ENCODE assay signal across 27 mouse cellular contexts in genomic region chr13:42351675-42352074, GRCm38 (mm10). TPM values are rescaled to one million over a fixed set of nuclear protein-coding genes. Genes with fewer than 3 reads are reported as not detected.
A peak's percentile ranks its signal among the peaks of the same experiment; 100 is the strongest.
DNase-seq lines count a peak whose midpoint lies in the region; ATAC-seq and TF ChIP-seq lines count a peak whose summit lies in the region.
"Had no signal": no experiment of that assay in that cellular context is flagged by ENCODE, and none has a peak within 500 bp of the region (broad histone marks: within the 10 kb centered on the region; RNA-seq: fewer than 3 reads in every experiment).

No protein-coding gene starts in this region.

- H3K9me3 ChIP-seq in intestine, embryonic 16.5 days (ENCODE audit: control insufficient read depth, low read length): no peaks in the 10 kb centered on the region
- H3K9me3 ChIP-seq in intestine, embryonic 15.5 days: no peaks in the 10 kb centered on the region
- H3K9me3 ChIP-seq in CH12.LX (replicated peaks; ENCODE audit: low read length): peaks cover 3% of the 10 kb centered on the region
- H3K9me3 ChIP-seq in kidney, embryonic 14.5 days (ENCODE audit: control insufficient read depth, low read length): no peaks in the 10 kb centered on the region
- no peaks in the 10 kb centered on the region for H3K9me3 ChIP-seq in lung, postnatal 0 days (ENCODE audit: low read length)
- H3K9me3 ChIP-seq: forebrain, embryonic 10.5 days; forebrain, embryonic 13.5 days; heart, embryonic 12.5 days; heart, embryonic 15.5 days; hindbrain, embryonic 10.5 days; hindbrain, embryonic 13.5 days had no signal

- no peak overlapping the region for H3K4me3 ChIP-seq in intestine, embryonic 16.5 days (ENCODE audit: low read length)
- no peak overlapping the region for H3K4me3 ChIP-seq in intestine, embryonic 15.5 days (replicated peaks)
- peak overlapping the region in 2 of 3 experiments; percentile 10 to 11 for H3K4me3 ChIP-seq in CH12.LX (replicated peaks in 1 of 3; ENCODE audit: low read depth in 2 of 3, low read length in 2 of 3, poor library complexity in 1 of 3)
- no peak overlapping the region for H3K4me3 ChIP-seq in kidney, embryonic 14.5 days (ENCODE audit: low read length)
- no peak overlapping the region for H3K4me3 ChIP-seq in lung, postnatal 0 days (ENCODE audit: low read depth, low read length)
- H3K4me3 ChIP-seq: forebrain, embryonic 10.5 days; forebrain, embryonic 13.5 days; heart, embryonic 12.5 days; heart, embryonic 15.5 days; hindbrain, embryonic 10.5 days; hindbrain, embryonic 13.5 days had no signal

- peaks cover 5% of the 10 kb centered on the region for H3K4me1 ChIP-seq in intestine, embryonic 16.5 days (ENCODE audit: control insufficient read depth, insufficient read depth, low read length)
- no peaks in the 10 kb centered on the region for H3K4me1 ChIP-seq in intestine, embryonic 15.5 days (replicated peaks)
- peaks cover 4 to 6% of the 10 kb centered on the region in 2 experiments; a peak in 3 of 4 replicates for H3K4me1 ChIP-seq in CH12.LX (ENCODE audit: control insufficient read depth in 1 of 2, insufficient read depth in 2 of 2)
- H3K4me1 ChIP-seq in kidney, embryonic 14.5 days (ENCODE audit: control insufficient read depth, insufficient read depth, low read length): 0 out of 2 replicates have a peak, but pooled peaks cover 3% of the 10 kb centered on the region
- H3K4me1 ChIP-seq in lung, postnatal 0 days (ENCODE audit: insufficient read depth, low read depth, low read length): no peaks in the 10 kb centered on the region
- H3K4me1 ChIP-seq: forebrain, embryonic 13.5 days; heart, embryonic 12.5 days; heart, embryonic 15.5 days had no signal

- TF ChIP-seq EP300 in CH12.LX (IDR thresholded peaks at IDR 0.05; ENCODE audit: low read length): no peak
- TF ChIP-seq EP300 in lung, postnatal 0 days (IDR thresholded peaks at IDR 0.05): no peak

- no peaks in the 10 kb centered on the region for H3K79me2 ChIP-seq in CH12.LX (replicated peaks; ENCODE audit: control insufficient read depth, extremely low read depth, insufficient read depth, poor library complexity, severe bottlenecking)

- no peaks in the 10 kb centered on the region for H3K36me3 ChIP-seq in intestine, embryonic 16.5 days (ENCODE audit: control insufficient read depth, insufficient read depth, low read length)
- H3K36me3 ChIP-seq in intestine, embryonic 15.5 days: no peaks in the 10 kb centered on the region
- no peaks in the 10 kb centered on the region for H3K36me3 ChIP-seq in CH12.LX (replicated peaks in 1 of 2; ENCODE audit: control insufficient read depth in 1 of 2, insufficient read depth in 1 of 2, low read length in 1 of 2)
- H3K36me3 ChIP-seq in kidney, embryonic 14.5 days (ENCODE audit: control insufficient read depth, insufficient read depth, low read length): no peaks in the 10 kb centered on the region
- no peaks in the 10 kb centered on the region for H3K36me3 ChIP-seq in lung, postnatal 0 days (ENCODE audit: insufficient read depth, low read length)
- H3K36me3 ChIP-seq: forebrain, embryonic 10.5 days; heart, embryonic 12.5 days; heart, embryonic 15.5 days; hindbrain, embryonic 10.5 days; hindbrain, embryonic 13.5 days had no signal

- H3K9ac ChIP-seq in intestine, embryonic 16.5 days (ENCODE audit: low read depth, low read length): no peak overlapping the region
- no peak overlapping the region for H3K9ac ChIP-seq in intestine, embryonic 15.5 days
- no peak overlapping the region for H3K9ac ChIP-seq in CH12.LX (ENCODE audit: insufficient read depth, low read depth)
- no peak overlapping the region for H3K9ac ChIP-seq in kidney, embryonic 14.5 days (ENCODE audit: low read depth, low read length)
- no peak overlapping the region for H3K9ac ChIP-seq in lung, postnatal 0 days (replicated peaks; ENCODE audit: low read depth)
- H3K9ac ChIP-seq: forebrain, embryonic 13.5 days; heart, embryonic 12.5 days; heart, embryonic 15.5 days; hindbrain, embryonic 13.5 days had no signal

- TF ChIP-seq RAD21 in CH12.LX (IDR thresholded peaks at IDR 0.05; ENCODE audit: low read depth, low read length): no peak

- WGBS in intestine, embryonic 16.5 days: 48% methylated on average over 7 of the region's 7 CpGs
- 50% methylated on average over 7 of the region's 7 CpGs for WGBS in intestine, embryonic 15.5 days
- WGBS in kidney, embryonic 14.5 days: 64% methylated on average over 7 of the region's 7 CpGs
- WGBS in lung, postnatal 0 days: 51% methylated on average over 7 of the region's 7 CpGs

- in situ Hi-C loops in CH12.LX (cut with MboI; ENCODE audit: low pct_ligation_motif_present, low pct_unique_long_range_greater_than_20kb, low sequenced_read_pairs): no loop called here

- no peak for DNase-seq in CH12.LX (ENCODE audit: extremely low read depth)
- DNase-seq in induced T-regulatory cell, adult 2 months (ENCODE audit: low read depth): peak; percentile 1
- DNase-seq in lung, postnatal 4 days: no peak
- DNase-seq in lung, postnatal 0 days (ENCODE audit: low spot score): no peak
- DNase-seq: adrenal gland, postnatal 10 days; adrenal gland, postnatal 36 days; cerebellum, adult 18-20 months; cerebellum, adult 9-10 months; cerebellum, postnatal 14 days; gastrocnemius, postnatal 10 days; gastrocnemius, postnatal 36 days; heart, postnatal 10 days; heart, postnatal 36 days had no signal

- peak; percentile 48; the same call in 1 of the 2 replicates for ATAC-seq in intestine, embryonic 16.5 days
- no peak for ATAC-seq in intestine, embryonic 15.5 days
- ATAC-seq in kidney, embryonic 14.5 days (ENCODE audit: low FRiP score, low TSS enrichment): no peak
- ATAC-seq in lung, postnatal 0 days: no peak
- ATAC-seq: forebrain, embryonic 13.5 days; forebrain, embryonic 16.5 days; hindbrain, embryonic 16.5 days; inflammation-experienced regulatory T-cells, adult 6 months had no signal

- no peak overlapping the region for H3K4me2 ChIP-seq in intestine, embryonic 16.5 days (ENCODE audit: low read depth, low read length)
- no peak overlapping the region for H3K4me2 ChIP-seq in intestine, embryonic 15.5 days (replicated peaks)
- H3K4me2 ChIP-seq in CH12.LX (ENCODE audit: insufficient read depth, low read depth, poor library complexity, severe bottlenecking): peak overlapping the region; percentile 85
- no peak overlapping the region for H3K4me2 ChIP-seq in kidney, embryonic 14.5 days (replicated peaks; ENCODE audit: low read depth, low read length)
- no peak overlapping the region for H3K4me2 ChIP-seq in lung, postnatal 0 days (replicated peaks; ENCODE audit: low read depth, low read length)
- H3K4me2 ChIP-seq: forebrain, embryonic 13.5 days; heart, embryonic 12.5 days; heart, embryonic 15.5 days; hindbrain, embryonic 13.5 days had no signal

- no peak for TF ChIP-seq CTCF in CH12.LX (conservative IDR thresholded peaks at IDR 0.05 in 1 of 2, IDR thresholded peaks at IDR 0.05 in 1 of 2; ENCODE audit: low read depth in 2 of 2, low read length in 2 of 2)
- no peak for TF ChIP-seq CTCF in lung, postnatal 0 days (IDR thresholded peaks at IDR 0.05)

- no peaks in the 10 kb centered on the region for H3K27me3 ChIP-seq in intestine, embryonic 16.5 days (replicated peaks; ENCODE audit: control insufficient read depth, insufficient read depth, low read length)
- H3K27me3 ChIP-seq in intestine, embryonic 15.5 days (replicated peaks): no peaks in the 10 kb centered on the region
- no peaks in the 10 kb centered on the region for H3K27me3 ChIP-seq in CH12.LX (replicated peaks)
- H3K27me3 ChIP-seq in kidney, embryonic 14.5 days (ENCODE audit: control insufficient read depth, insufficient read depth, low read length): no peaks in the 10 kb centered on the region
- no peaks in the 10 kb centered on the region for H3K27me3 ChIP-seq in lung, postnatal 0 days (replicated peaks; ENCODE audit: insufficient read depth, low read length)
- H3K27me3 ChIP-seq: forebrain, embryonic 13.5 days; heart, embryonic 12.5 days; heart, embryonic 15.5 days; hindbrain, embryonic 13.5 days had no signal

- TF ChIP-seq POLR2A in CH12.LX (IDR thresholded peaks at IDR 0.05; ENCODE audit: low read depth, low read length): no peak

- no peak overlapping the region for H3K27ac ChIP-seq in intestine, embryonic 16.5 days (ENCODE audit: low read length)
- H3K27ac ChIP-seq in intestine, embryonic 15.5 days: no peak overlapping the region
- H3K27ac ChIP-seq in CH12.LX (ENCODE audit: insufficient read depth, low read depth): no peak overlapping the region
- no peak overlapping the region for H3K27ac ChIP-seq in kidney, embryonic 14.5 days (ENCODE audit: low read depth, low read length)
- no peak overlapping the region for H3K27ac ChIP-seq in lung, postnatal 0 days (ENCODE audit: low read length)
- H3K27ac ChIP-seq: forebrain, embryonic 10.5 days; forebrain, embryonic 13.5 days; heart, embryonic 15.5 days; hindbrain, embryonic 10.5 days; hindbrain, embryonic 13.5 days had no signal

- dilution Hi-C loops in CH12.LX (cut with MboI; ENCODE audit: extremely low pct_ligation_motif_present, extremely low pct_unique_long_range_greater_than_20kb, low sequenced_read_pairs): no loop called here

TF ChIP-seq in CH12.LX, 34 proteins besides CTCF, POLR2A, EP300 and RAD21:
- TF ChIP-seq UBTF (IDR thresholded peaks at IDR 0.05; ENCODE audit: low read depth, low read length): no peak
- no peak for TF ChIP-seq HCFC1 (IDR thresholded peaks at IDR 0.05; ENCODE audit: low read depth, low read length)
- TF ChIP-seq USF1 (IDR thresholded peaks at IDR 0.05; ENCODE audit: low read depth, low read length): no peak
- no peak for TF ChIP-seq NRF1 (IDR thresholded peaks at IDR 0.05; ENCODE audit: low read depth, low read length)
- no peak for TF ChIP-seq E2F4 (IDR thresholded peaks at IDR 0.05; ENCODE audit: insufficient replicate concordance, low read depth, low read length)
- TF ChIP-seq NELFE (IDR thresholded peaks at IDR 0.05; ENCODE audit: low read depth, low read length): no peak
- no peak for TF ChIP-seq MAX (IDR thresholded peaks at IDR 0.05; ENCODE audit: low read length)

RNA-seq across cellular contexts. Expression of gene Edn1, which starts 50.4 kb away (rescaled TPM):
- 5.7 and 6.3 TPM in 2 replicates for polyA plus RNA-seq in intestine, embryonic 16.5 days (2015; fragmentation: Nextera tagmentation; extraction: Ambion mirVana)
- 5.4 and 6.9 TPM in 2 replicates for polyA plus RNA-seq in intestine, embryonic 15.5 days (2015; fragmentation: Nextera tagmentation; extraction: Ambion mirVana)
- total RNA-seq in CH12.LX (2012; rRNA removed) (not detected in 2 replicates), CH12.LX (2014; rRNA removed) (0.18 TPM in 1 of 2 replicates, not detected in the other)
- polyA plus RNA-seq in CH12.LX (2012; ENCODE audit: insufficient read length, low read depth): not detected in 2 replicates
- polyA plus RNA-seq in kidney, embryonic 14.5 days (2014; fragmentation: Nextera tagmentation; extraction: Ambion mirVana): 2.0 and 2.1 TPM in 2 replicates
- polyA plus RNA-seq in lung, postnatal 0 days (2015; fragmentation: Nextera tagmentation; extraction: Ambion mirVana): 6.1 and 10.6 TPM in 2 replicates
- total RNA-seq: granulocyte monocyte progenitor cell, adult 5-6 weeks; MEL had no signal
- polyA plus RNA-seq: inflammation-experienced regulatory T-cells, adult 6 months had no signal

Comparison
In these comparisons a context has a peak if more than half of its experiments do, and no peak if none do; other contexts are left out.
1. H3K4me3 ChIP-seq: peak in CH12.LX (2 of 3); none in intestine, embryonic 16.5 days (single experiment), intestine, embryonic 15.5 days (single experiment), kidney, embryonic 14.5 days (single experiment) and lung, postnatal 0 days (single experiment).